Mouse (Mus musculus) stomach, postnatal 0 days (tissue): ENCODE measurements around the gene Tbc1d14.

ENCODE experiments used
- CTCF ChIP-seq: IDR thresholded peaks from 2 replicates; pipeline ENCODE4 v1.5.1; 2016; ENCODE audit warnings: antibody characterized with exemption, low read depth, mild to moderate bottlenecking, moderate library complexity
- EP300 ChIP-seq: optimal IDR thresholded peaks from 2 replicates; pipeline ENCODE3; 2016; ENCODE audit warnings: antibody characterized with exemption

- no peak for TF ChIP-seq EP300
- TF ChIP-seq CTCF: no peak
Observed at GRCm38 (mm10) chr5:36505235-36505634, 87.8 kb downstream of the Tbc1d14 start.
